Mouse (Mus musculus) MEL (cell line): ENCODE measurements at regions not wholly inside any gene's neighbourhood (a gene's known extent, or its start where the extent isn't known, plus 50 kb on each side); places are given as distances from the start of the nearest gene placed in this dataset.

Experiments
- DNase-seq: peaks from one replicate; pipeline ENCODE4 v3.0.0; 2011; ENCODE audit warnings: low read depth, low spot score
- H3K27ac ChIP-seq: 2 replicates; pipeline ENCODE4 v1.5.1; 2012; ENCODE audit warnings: low read depth, mild to moderate bottlenecking, control low read depth, low read length, moderate library complexity; ENCODE audit not compliant: control insufficient read depth
- H3K27me3 ChIP-seq, 2 experiments: fragments of 150-350 bp in 1 of 2; sonication (generic) in 1 of 2; 2 replicates each; pipeline ENCODE4 v1.6.1; 2012; ENCODE audit warnings: low read length in 2 of 2, mild to moderate bottlenecking in 2 of 2, improper control_type of control experiment in 1 of 2, moderate library complexity in 1 of 2; ENCODE audit not compliant: insufficient read depth in 2 of 2, control insufficient read depth in 1 of 2
- H3K36me3 ChIP-seq, 2 experiments: 2 replicates each; pipeline ENCODE4 v1.6.1; 2012 to 2014; ENCODE audit warnings: low read length in 2 of 2, improper control_type of control experiment in 1 of 2, inconsistent platforms in 1 of 2, mild to moderate bottlenecking in 1 of 2; ENCODE audit not compliant: insufficient read depth in 2 of 2, control insufficient read depth in 1 of 2
- H3K4me1 ChIP-seq, 2 experiments: fragments of 150-350 bp in 1 of 2; sonication (generic) in 1 of 2; 2 replicates each; pipeline ENCODE4 v1.6.1; 2012; ENCODE audit warnings: low read length in 2 of 2, improper control_type of control experiment in 1 of 2, mild to moderate bottlenecking in 1 of 2; ENCODE audit not compliant: insufficient read depth in 2 of 2, control insufficient read depth in 1 of 2
- H3K4me3 ChIP-seq, 2 experiments: fragments of 150-350 bp in 1 of 2; sonication (generic) in 1 of 2; 2 replicates each; pipeline ENCODE4 v1.5.1; 2012; ENCODE audit warnings: low read depth in 2 of 2, low read length in 2 of 2, mild to moderate bottlenecking in 2 of 2, moderate library complexity in 2 of 2, control low read depth in 1 of 2, improper control_type of control experiment in 1 of 2; ENCODE audit not compliant: control insufficient read depth in 1 of 2, insufficient read depth in 1 of 2
- H3K79me2 ChIP-seq: 2 replicates; pipeline ENCODE4 v1.6.1; 2012; ENCODE audit warnings: mild to moderate bottlenecking, low read length, moderate library complexity; ENCODE audit not compliant: control insufficient read depth, poor library complexity, insufficient read depth
- H3K9ac ChIP-seq: 2 replicates; pipeline ENCODE4 v1.6.1; 2012; ENCODE audit warnings: low read depth, mild to moderate bottlenecking, control low read depth, low read length, moderate library complexity; ENCODE audit not compliant: control insufficient read depth, poor library complexity, severe bottlenecking
- H3K9me3 ChIP-seq: fragments of 150-350 bp; sonication (generic); replicated peaks from 2 replicates; pipeline ENCODE4 v1.6.1; 2012; ENCODE audit warnings: mild to moderate bottlenecking, low read length, improper control_type of control experiment, moderate library complexity; ENCODE audit not compliant: insufficient read depth
- CHD1 ChIP-seq: IDR thresholded peaks from 2 replicates; pipeline ENCODE4 v1.6.1; 2012; ENCODE audit warnings: low read depth, mild to moderate bottlenecking, inconsistent platforms, low read length, improper control_type of control experiment
- CHD2 ChIP-seq: IDR thresholded peaks from 2 replicates; pipeline ENCODE4 v1.6.1; 2011; ENCODE audit warnings: low read length, improper control_type of control experiment
- CTCF ChIP-seq, 3 experiments: IDR thresholded peaks in 2 of 3; conservative IDR thresholded peaks in 1 of 3; 2 replicates each; pipeline ENCODE4 v1.5.1; 2011 to 2012; ENCODE audit warnings: low read length in 3 of 3, low read depth in 2 of 3, mild to moderate bottlenecking in 2 of 3, improper control_type of control experiment in 1 of 3, inconsistent platforms in 1 of 3, mixed read lengths in 1 of 3, moderate library complexity in 1 of 3; ENCODE audit not compliant: control insufficient read depth in 1 of 3, insufficient read depth in 1 of 3, poor library complexity in 1 of 3, severe bottlenecking in 1 of 3
- E2F4 ChIP-seq: IDR thresholded peaks from 2 replicates; pipeline ENCODE4 v1.6.1; 2011; ENCODE audit warnings: low read depth, low read length, improper control_type of control experiment, borderline replicate concordance
- EP300 ChIP-seq, 2 experiments: IDR thresholded peaks; 2 replicates each; pipeline ENCODE4 v1.6.1; 2011; ENCODE audit warnings: improper control_type of control experiment in 2 of 2, low read length in 2 of 2, low read depth in 1 of 2, mild to moderate bottlenecking in 1 of 2
- ETS1 ChIP-seq: IDR thresholded peaks from 2 replicates; pipeline ENCODE4 v1.6.1; 2012; ENCODE audit warnings: low read depth, mild to moderate bottlenecking, inconsistent platforms, low read length, improper control_type of control experiment, moderate library complexity
- GABPA ChIP-seq: IDR thresholded peaks from 2 replicates; pipeline ENCODE4 v1.6.1; 2012; ENCODE audit warnings: low read depth, mild to moderate bottlenecking, inconsistent platforms, low read length, improper control_type of control experiment, moderate library complexity
- JUND ChIP-seq: IDR thresholded peaks from 2 replicates; pipeline ENCODE4 v1.6.1; 2011; ENCODE audit warnings: low read depth, mild to moderate bottlenecking, improper control_type of control experiment, low read length
- KAT2A ChIP-seq: conservative IDR thresholded peaks from 2 replicates; pipeline ENCODE4 v1.6.1; 2012; ENCODE audit warnings: low read depth, low read length, improper control_type of control experiment, inconsistent platforms
- MAX ChIP-seq: IDR thresholded peaks from 2 replicates; pipeline ENCODE4 v1.6.1; 2011; ENCODE audit warnings: low read length, improper control_type of control experiment
- MAZ ChIP-seq: IDR thresholded peaks from 2 replicates; pipeline ENCODE4 v1.6.1; 2012; ENCODE audit warnings: low read depth, mild to moderate bottlenecking, inconsistent platforms, low read length, improper control_type of control experiment
- MXI1 ChIP-seq: IDR thresholded peaks from 2 replicates; pipeline ENCODE4 v1.6.1; 2011; ENCODE audit warnings: mild to moderate bottlenecking, low read depth, low read length, improper control_type of control experiment
- MYC ChIP-seq: IDR thresholded peaks from 2 replicates; pipeline ENCODE4 v1.6.1; 2011; ENCODE audit warnings: low read depth, mild to moderate bottlenecking, low read length, improper control_type of control experiment, moderate library complexity
- NELFE ChIP-seq: IDR thresholded peaks from 2 replicates; pipeline ENCODE4 v1.6.1; 2011; ENCODE audit warnings: low read depth, low read length, improper control_type of control experiment
- POLR2A ChIP-seq, 2 experiments: IDR thresholded peaks; 2 replicates each; pipeline ENCODE4 v1.6.1; 2011 to 2012; ENCODE audit warnings: low read length in 2 of 2, mild to moderate bottlenecking in 2 of 2, control low read depth in 1 of 2, improper control_type of control experiment in 1 of 2, low read depth in 1 of 2, moderate library complexity in 1 of 2; ENCODE audit not compliant: control insufficient read depth in 1 of 2, insufficient read depth in 1 of 2, poor library complexity in 1 of 2
- POLR2AphosphoS2 ChIP-seq: IDR thresholded peaks from 2 replicates; pipeline ENCODE4 v1.6.1; 2011; ENCODE audit warnings: low read length, improper control_type of control experiment
- POLR2AphosphoS5 ChIP-seq: IDR thresholded peaks from 2 replicates; pipeline ENCODE4 v1.6.1; 2012; ENCODE audit warnings: low read depth, borderline replicate concordance, mild to moderate bottlenecking, inconsistent platforms, low read length, moderate library complexity, mixed read lengths
- TAL1 ChIP-seq: IDR thresholded peaks from 2 replicates; pipeline ENCODE4 v1.6.1; 2012; ENCODE audit warnings: mild to moderate bottlenecking, inconsistent platforms, low read length, moderate library complexity, mixed read lengths
- TBP ChIP-seq: IDR thresholded peaks from 2 replicates; pipeline ENCODE4 v1.8.0; 2011; ENCODE audit warnings: low read depth, low read length, improper control_type of control experiment
- TCF12 ChIP-seq: IDR thresholded peaks from 2 replicates; pipeline ENCODE4 v1.6.1; 2014; ENCODE audit warnings: low read depth, mild to moderate bottlenecking, inconsistent platforms, low read length, improper control_type of control experiment, moderate library complexity
- UBTF ChIP-seq: IDR thresholded peaks from 2 replicates; pipeline ENCODE4 v1.6.1; 2012; ENCODE audit warnings: low read depth, mild to moderate bottlenecking, inconsistent platforms, low read length, improper control_type of control experiment, moderate library complexity, borderline replicate concordance; ENCODE audit not compliant: insufficient read depth
- ZKSCAN1 ChIP-seq: IDR thresholded peaks from 2 replicates; pipeline ENCODE4 v1.6.1; 2012; ENCODE audit warnings: low read depth, mild to moderate bottlenecking, inconsistent platforms, low read length, improper control_type of control experiment, moderate library complexity

GRCm38 (mm10) chr1:57593707-57594589 lies 180.0 kb upstream of the Spats2l start:
- Histone ChIP-seq H3K27me3 (no peaks in the 10 kb centered on the region), H3K79me2 (no peaks in the 10 kb centered on the region), H3K27ac (no peak overlapping the region), H3K36me3 (no peaks in the 10 kb centered on the region), H3K9me3 (no peaks in the 10 kb centered on the region), H3K4me3 (no peak overlapping the region), H3K4me1 (no peaks in the 10 kb centered on the region), H3K9ac (no peak overlapping the region)
- no peak for TF ChIP-seq ZKSCAN1
- TF ChIP-seq GABPA = no peak
- no peak for TF ChIP-seq MXI1
- no peak for TF ChIP-seq POLR2AphosphoS5
- no peak for TF ChIP-seq ETS1
- no peak for TF ChIP-seq TCF12
- no peak for TF ChIP-seq CHD2
- no peak for TF ChIP-seq NELFE
- TF ChIP-seq POLR2A (IDR thresholded peaks at IDR 0.05; ENCODE audit: control insufficient read depth in 1 of 2, insufficient read depth in 1 of 2, low read depth in 1 of 2, low read length in 2 of 2, poor library complexity in 1 of 2) = no peak
- no peak for TF ChIP-seq CHD1
- TF ChIP-seq E2F4 = no peak
- no peak for DNase-seq

- H3K79me2 ChIP-seq = no peaks in the 10 kb centered on the region
- H3K36me3 ChIP-seq = no peaks in the 10 kb centered on the region
- TF ChIP-seq NELFE (no peak), KAT2A (no peak), MYC (no peak), TAL1 (no peak), POLR2AphosphoS2 (no peak), JUND (no peak), UBTF (no peak), CTCF (IDR thresholded peaks at IDR 0.05 in 2 of 3, conservative IDR thresholded peaks at IDR 0.05 in 1 of 3; ENCODE audit: control insufficient read depth in 1 of 3, insufficient read depth in 1 of 3, low read depth in 2 of 3, low read length in 3 of 3, poor library complexity in 1 of 3, severe bottlenecking in 1 of 3) (no peak), ETS1 (no peak), MXI1 (no peak), CHD2 (no peak), TBP (no peak), MAZ (no peak), MAX (no peak), EP300 (IDR thresholded peaks at IDR 0.05; ENCODE audit: low read depth in 1 of 2, low read length in 2 of 2) (no peak)
- H3K9ac ChIP-seq = no peak overlapping the region
- H3K4me3 ChIP-seq = no peak overlapping the region
- no peak overlapping the region for H3K27ac ChIP-seq
- H3K9me3 ChIP-seq = no peaks in the 10 kb centered on the region
- no peaks in the 10 kb centered on the region for H3K27me3 ChIP-seq
- no peak for DNase-seq
- no peaks in the 10 kb centered on the region for H3K4me1 ChIP-seq
Observed at GRCm38 (mm10) chr1:57594815-57595214, 179.1 kb upstream of the Spats2l start.
